Mouse (Mus musculus) liver, adult 2 months (tissue): Measurements from ENCODE around the gene Cntfr. TPM values are rescaled to one million over a fixed set of nuclear protein-coding genes. Genes with fewer than 3 reads are reported as not detected.
A peak's percentile ranks its signal among the peaks of the same experiment; 100 is the strongest.

ENCODE experiments used
- DNase-seq: peaks from one replicate; pipeline ENCODE4 v3.0.0-alpha.2; 2011; ENCODE audit warnings: low read depth, low spot score; ENCODE audit errors: extremely low read depth
- H3K27ac ChIP-seq: fragments of 200-500 bp; replicated peaks from 2 replicates; pipeline ENCODE4 v1.5.1; 2012; ENCODE audit warnings: low read depth, mild to moderate bottlenecking, control low read depth, inconsistent platforms, low read length; ENCODE audit not compliant: insufficient read depth
- H3K27me3 ChIP-seq: fragments of 200-500 bp; 2 replicates; pipeline ENCODE4 v1.6.1; 2012; ENCODE audit warnings: mild to moderate bottlenecking, moderate library complexity, low read length, inconsistent platforms; ENCODE audit not compliant: control insufficient read depth, insufficient read depth
- H3K36me3 ChIP-seq: fragments of 200-500 bp; 2 replicates; pipeline ENCODE4 v1.6.1; 2012; ENCODE audit warnings: low read length, inconsistent platforms; ENCODE audit not compliant: control insufficient read depth, insufficient read depth
- H3K4me1 ChIP-seq: fragments of 200-500 bp; 2 replicates; pipeline ENCODE4 v1.6.1; 2011; ENCODE audit warnings: low read length; ENCODE audit not compliant: control insufficient read depth, insufficient read depth
- H3K4me3 ChIP-seq: fragments of 200-500 bp; 2 replicates; pipeline ENCODE4 v1.5.1; 2011; ENCODE audit warnings: low read depth, mild to moderate bottlenecking, control low read depth, low read length, moderate library complexity; ENCODE audit not compliant: insufficient read depth
- H3K79me2 ChIP-seq: fragments of 200-500 bp; 2 replicates; pipeline ENCODE4 v1.6.1; 2012; ENCODE audit warnings: inconsistent platforms, mild to moderate bottlenecking, low read length, moderate library complexity; ENCODE audit not compliant: control insufficient read depth, insufficient read depth
- H3K9ac ChIP-seq: fragments of 200-500 bp; 2 replicates; pipeline ENCODE4 v1.6.1; 2012; ENCODE audit warnings: low read depth, mild to moderate bottlenecking, control low read depth, inconsistent platforms, low read length
- CTCF ChIP-seq: fragments of 200-500 bp; IDR thresholded peaks from 2 replicates; pipeline ENCODE4 v1.5.1; 2011; ENCODE audit warnings: low read depth, low read length, control low read depth
- POLR2A ChIP-seq: fragments of 200-500 bp; IDR thresholded peaks from 2 replicates; pipeline ENCODE4 v1.6.1; 2011; ENCODE audit warnings: low read length, control low read depth; ENCODE audit not compliant: insufficient read depth; ENCODE audit errors: extremely low read depth
- WGBS: fragments of 180-500 bp; shearing (Covaris S2); methylation state at CpG from one replicate; pipeline ENCODE4 v1.1.7; 2018; 5-methylcytosine and 5-hydroxymethylcytosine counted together
- polyA plus RNA-seq: library from polyadenylated mRNA; depleted of rRNA; stranded (reverse); fragments of >200 nt; gene quantifications from 2 replicates; pipeline ENCODE4 v1.2.3, GENCODE M21; 2012
- total RNA-seq: library from RNA; depleted of rRNA; stranded (reverse); fragments of >200 nt; gene quantifications from 2 replicates; pipeline ENCODE4 v1.2.3, GENCODE M21; 2014

Cntfr gene
- total and polyA plus RNA-seq, 2 experiments: 0.74 to 2.3 TPM

GRCm38 (mm10) chr4:41659556-41659955 is 37.3 kb downstream of the Cntfr start:
- Histone ChIP-seq H3K4me1 (peaks cover 8% of the 10 kb centered on the region; the same call in 1 of the 2 replicates), H3K9ac (no peak overlapping the region), H3K27ac (no peak overlapping the region), H3K27me3 (no peaks in the 10 kb centered on the region), H3K36me3 (no peaks in the 10 kb centered on the region), H3K4me3 (no peak overlapping the region), H3K79me2 (no peaks in the 10 kb centered on the region)
- 93% methylated on average over 12 of the region's 13 CpGs for WGBS
- TF ChIP-seq CTCF (no peak), POLR2A (no peak)
- no peak for DNase-seq

DNA sequence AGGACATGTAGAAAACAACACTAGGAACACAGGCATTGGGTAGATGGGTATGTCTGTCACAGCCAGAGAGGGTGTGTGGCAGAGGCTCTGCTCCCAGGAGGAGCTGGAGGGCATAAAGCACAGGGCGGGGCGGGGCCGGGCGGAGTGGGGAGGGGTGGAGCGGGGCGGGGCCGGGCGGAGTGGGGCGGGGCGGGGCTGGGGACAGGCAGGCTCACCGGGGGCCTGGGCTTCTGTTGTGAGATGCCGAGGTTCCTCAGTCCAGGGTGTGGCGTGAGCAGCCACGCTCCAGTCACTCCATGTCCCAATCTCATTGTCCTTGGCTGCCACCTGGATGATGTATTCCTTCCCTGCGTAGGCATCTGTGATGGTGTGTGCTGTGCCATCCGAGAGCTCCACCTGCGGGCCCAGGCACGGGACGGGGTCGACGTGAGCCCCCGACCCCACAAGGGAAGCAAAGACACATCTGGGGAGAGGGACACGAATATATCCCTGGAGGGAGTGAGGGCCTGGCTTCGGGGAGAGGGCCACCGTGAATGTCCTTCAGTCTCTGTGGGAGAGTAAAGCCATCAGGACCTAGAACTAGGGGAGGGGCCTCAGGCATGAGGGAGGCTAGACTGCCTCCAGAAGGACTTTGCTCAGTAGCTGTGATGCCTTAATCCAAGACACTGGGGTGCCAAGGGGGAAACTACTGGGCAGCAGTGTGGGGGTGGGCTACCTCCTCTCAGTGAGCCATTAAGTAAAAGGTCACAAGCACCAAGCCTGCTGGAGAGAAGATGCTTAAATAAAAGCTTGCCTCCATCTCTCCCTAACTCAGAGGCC is 38.1 kb downstream of the Cntfr start:
- WGBS: 36% methylated on average over 19 of the region's 25 CpGs
- Histone ChIP-seq H3K4me3 (no peak overlapping the region), H3K9ac (no peak overlapping the region), H3K79me2 (no peaks in the 10 kb centered on the region), H3K27ac (no peak overlapping the region), H3K27me3 (no peaks in the 10 kb centered on the region), H3K4me1 (peaks cover 8% of the 10 kb centered on the region; the same call in 1 of the 2 replicates), H3K36me3 (no peaks in the 10 kb centered on the region)
- TF ChIP-seq POLR2A: no peak
- TF ChIP-seq CTCF: no peak
- no peak for DNase-seq

DNA sequence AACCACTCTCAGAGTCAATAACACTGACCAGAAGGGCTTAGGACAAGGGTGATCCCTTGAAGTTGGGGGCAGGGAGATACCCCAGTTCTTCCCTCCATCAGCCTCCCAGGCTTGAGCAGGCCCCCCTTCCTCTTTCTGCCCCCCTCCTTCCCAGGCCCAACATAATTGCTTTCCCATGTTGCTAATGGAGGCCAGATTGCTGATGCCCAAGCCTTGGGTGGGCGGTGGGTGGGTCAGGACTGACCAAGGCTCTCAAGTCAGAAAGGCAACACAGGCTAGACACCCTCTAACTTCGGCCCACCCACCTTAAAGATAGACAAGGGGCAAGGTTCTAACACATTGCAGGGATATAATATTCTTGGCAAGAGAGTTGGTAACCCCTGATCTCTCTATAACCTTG is 41.4 kb downstream of the Cntfr start:
- WGBS: 85% methylated on average over 2 of the region's 2 CpGs
- no peaks in the 10 kb centered on the region for H3K36me3 ChIP-seq
- H3K27me3 ChIP-seq: no peaks in the 10 kb centered on the region
- TF ChIP-seq CTCF (no peak), POLR2A (no peak)
- H3K79me2 ChIP-seq: no peaks in the 10 kb centered on the region
- no peak overlapping the region for H3K27ac ChIP-seq
- no peaks in the 10 kb centered on the region for H3K4me1 ChIP-seq
- H3K9ac ChIP-seq: no peak overlapping the region
- H3K4me3 ChIP-seq: no peak overlapping the region
- DNase-seq: no peak

DNA sequence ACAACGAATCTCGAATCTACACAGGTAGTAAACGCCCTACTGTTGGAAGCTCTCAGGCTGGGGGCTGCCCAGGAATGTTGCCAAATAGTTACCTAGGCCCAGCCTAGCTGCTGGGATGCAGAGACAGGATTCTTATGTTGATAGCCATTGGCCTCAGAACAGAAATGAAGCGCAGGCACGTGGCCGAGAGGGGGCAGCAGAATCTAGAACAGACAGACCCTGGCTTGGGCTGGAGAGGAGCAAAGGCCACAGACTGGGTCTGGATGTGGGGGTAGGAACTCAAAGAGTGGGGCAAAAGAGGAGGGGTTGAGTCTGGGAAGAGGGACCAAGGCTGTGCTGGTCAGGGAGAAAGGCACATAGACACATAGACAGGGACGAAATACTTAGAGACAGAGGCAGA is 42.7 kb downstream of the Cntfr start:
- WGBS: 29% methylated on average over 7 of the region's 7 CpGs
- Histone ChIP-seq H3K9ac (no peak overlapping the region), H3K4me1 (no peaks in the 10 kb centered on the region), H3K27me3 (no peaks in the 10 kb centered on the region), H3K36me3 (no peaks in the 10 kb centered on the region), H3K4me3 (no peak overlapping the region), H3K27ac (no peak overlapping the region), H3K79me2 (no peaks in the 10 kb centered on the region)
- peak; percentile 14 for DNase-seq
- TF ChIP-seq POLR2A: no peak
- TF ChIP-seq CTCF: peak; percentile 86

GRCm38 (mm10) chr4:41653730-41654129 is 43.2 kb downstream of the Cntfr start:
- 71% methylated on average over 6 of the region's 6 CpGs for WGBS

GRCm38 (mm10) chr4:41653296-41653695 is 43.6 kb downstream of the Cntfr start:
- peak; percentile 24 for DNase-seq
- no peaks in the 10 kb centered on the region for H3K27me3 ChIP-seq
- 64% methylated on average over 6 of the region's 6 CpGs for WGBS
- H3K27ac ChIP-seq: no peak overlapping the region
- H3K36me3 ChIP-seq: no peaks in the 10 kb centered on the region
- H3K79me2 ChIP-seq: no peaks in the 10 kb centered on the region
- H3K4me3 ChIP-seq: no peak overlapping the region
- no peak overlapping the region for H3K9ac ChIP-seq
- H3K4me1 ChIP-seq: no peaks in the 10 kb centered on the region
- TF ChIP-seq CTCF (peak; percentile 87), POLR2A (no peak)

More at GRCm38 (mm10) chr4:41653730-41654129, 43.2 kb downstream of the Cntfr start:
- Histone ChIP-seq H3K27me3 (no peaks in the 10 kb centered on the region), H3K36me3 (no peaks in the 10 kb centered on the region), H3K27ac (no peak overlapping the region), H3K9ac (no peak overlapping the region), H3K4me1 (no peaks in the 10 kb centered on the region), H3K4me3 (no peak overlapping the region), H3K79me2 (no peaks in the 10 kb centered on the region)
- DNase-seq: no peak
- TF ChIP-seq POLR2A: no peak
- TF ChIP-seq CTCF: no peak
